ENCODE assay signal across 8 mouse cellular contexts in the genomic region with DNA sequence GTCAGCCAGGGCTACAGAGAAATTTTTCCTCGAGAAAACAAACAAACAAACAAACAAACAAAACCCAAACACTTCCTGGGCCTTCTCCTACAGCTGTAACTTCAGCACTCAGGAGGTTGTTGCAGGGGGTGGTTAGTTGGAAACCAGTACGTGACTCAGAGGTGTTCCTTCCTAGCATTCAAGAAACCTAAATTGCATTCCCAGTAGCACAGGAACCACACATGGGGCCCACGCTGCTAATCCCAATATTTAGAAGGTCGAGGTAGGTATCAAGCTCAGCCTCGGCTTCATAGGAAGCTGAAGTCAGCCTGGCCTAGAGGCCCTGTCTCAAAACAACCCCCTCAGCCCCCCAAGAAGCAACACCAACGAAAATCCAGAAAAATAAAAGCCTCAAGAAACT. TPM values are rescaled to one million over a fixed set of nuclear protein-coding genes. Genes with fewer than 3 reads are reported as not detected.
DNase-seq lines count a peak whose midpoint lies in the region; ATAC-seq and TF ChIP-seq lines count a peak whose summit lies in the region.

No protein-coding gene starts in this region.

- intact Hi-C loops in heart, postnatal 36 days (cut with DNase I): loop anchor here (10.0 kb wide), 1 partner anchor 147 kb away; the partner anchor contains the start of gene Zfp426
- intact Hi-C loops in gastrocnemius, postnatal 14 days (cut with DNase I; ENCODE audit: low total_unique reads): no loop called here

- peak overlapping the region; percentile 84 for H3K9ac ChIP-seq in hindbrain, embryonic 11.5 days (ENCODE audit: low read depth, low read length)
- peak overlapping the region; percentile 85 for H3K9ac ChIP-seq in midbrain, embryonic 13.5 days (replicated peaks)

- ATAC-seq in hindbrain, embryonic 11.5 days (ENCODE audit: low FRiP score): no peak
- no peak for ATAC-seq in midbrain, embryonic 13.5 days

- peak overlapping the region; percentile 97 for H3K4me2 ChIP-seq in hindbrain, embryonic 11.5 days (replicated peaks; ENCODE audit: low read depth, low read length)
- H3K4me2 ChIP-seq in midbrain, embryonic 13.5 days (replicated peaks): peak overlapping the region; percentile 96

- TF ChIP-seq CTCF in E14TG2a.4 (conservative IDR thresholded peaks at IDR 0.05; ENCODE audit: low read length): no peak

- H3K27me3 ChIP-seq in heart, embryonic 10.5 days (ENCODE audit: insufficient read depth, poor library complexity, severe bottlenecking): no peaks in the 10 kb centered on the region
- H3K27me3 ChIP-seq in E14TG2a.4 (ENCODE audit: insufficient read depth, low read length): no peaks in the 10 kb centered on the region
- H3K27me3 ChIP-seq in hindbrain, embryonic 11.5 days (ENCODE audit: control insufficient read depth, insufficient read depth, low read length): no peaks in the 10 kb centered on the region
- H3K27me3 ChIP-seq in midbrain, embryonic 13.5 days: no peaks in the 10 kb centered on the region

- H3K36me3 ChIP-seq in heart, embryonic 10.5 days: peaks cover 32% of the 10 kb centered on the region
- peaks cover 48% of the 10 kb centered on the region for H3K36me3 ChIP-seq in E14TG2a.4 (ENCODE audit: insufficient read depth, low read length)
- no peaks in the 10 kb centered on the region; the same call in 1 of the 2 replicates for H3K36me3 ChIP-seq in hindbrain, embryonic 11.5 days (ENCODE audit: control insufficient read depth, insufficient read depth, low read length)
- H3K36me3 ChIP-seq in midbrain, embryonic 13.5 days: peaks cover 32% of the 10 kb centered on the region

- H3K9me3 ChIP-seq in heart, embryonic 10.5 days: no peaks in the 10 kb centered on the region
- no peaks in the 10 kb centered on the region for H3K9me3 ChIP-seq in E14TG2a.4 (ENCODE audit: low read length)
- H3K9me3 ChIP-seq in hindbrain, embryonic 11.5 days (ENCODE audit: control insufficient read depth, low read length): no peaks in the 10 kb centered on the region
- no peaks in the 10 kb centered on the region for H3K9me3 ChIP-seq in midbrain, embryonic 13.5 days

- 25% methylated on average over 6 of the region's 6 CpGs for WGBS in heart, embryonic 10.5 days
- 35% methylated on average over 6 of the region's 6 CpGs for WGBS in hindbrain, embryonic 11.5 days
- WGBS in midbrain, embryonic 13.5 days: 33% methylated on average over 6 of the region's 6 CpGs

- DNase-seq in heart, embryonic 10.5 days (ENCODE audit: low spot score): no peak
- no peak for DNase-seq in heart, postnatal 36 days
- no peak for DNase-seq in hindbrain, embryonic 11.5 days (ENCODE audit: low spot score)
- DNase-seq in B cell, adult 2 months: no peak
- no peak for DNase-seq in urinary bladder, postnatal 14 days (ENCODE audit: low spot score)
- no peak for DNase-seq in gastrocnemius, postnatal 14 days

- peak overlapping the region; percentile 93 for H3K27ac ChIP-seq in heart, embryonic 10.5 days
- 0 out of 2 replicates have a peak overlapping the region, but pooled peaks have one; percentile 17 for H3K27ac ChIP-seq in hindbrain, embryonic 11.5 days (ENCODE audit: low read depth, low read length)
- no peak overlapping the region for H3K27ac ChIP-seq in midbrain, embryonic 13.5 days

- H3K4me1 ChIP-seq in heart, embryonic 10.5 days: peaks cover 24% of the 10 kb centered on the region
- peaks cover 65% of the 10 kb centered on the region for H3K4me1 ChIP-seq in E14TG2a.4 (replicated peaks; ENCODE audit: low read depth, low read length)
- peaks cover 2% of the 10 kb centered on the region; the same call in 1 of the 2 replicates for H3K4me1 ChIP-seq in hindbrain, embryonic 11.5 days (replicated peaks; ENCODE audit: control insufficient read depth, insufficient read depth, low read length)
- peaks cover 45% of the 10 kb centered on the region for H3K4me1 ChIP-seq in midbrain, embryonic 13.5 days (replicated peaks)

- peak overlapping the region; percentile 93 for H3K4me3 ChIP-seq in heart, embryonic 10.5 days
- peak overlapping the region; percentile 92 for H3K4me3 ChIP-seq in E14TG2a.4 (replicated peaks; ENCODE audit: low read length)
- peak overlapping the region; percentile 83 for H3K4me3 ChIP-seq in hindbrain, embryonic 11.5 days (ENCODE audit: low read depth, low read length)
- peak overlapping the region; percentile 82 for H3K4me3 ChIP-seq in midbrain, embryonic 13.5 days (replicated peaks)

RNA-seq across cellular contexts. Expression of gene Ubl5, which starts 1.2 kb away (rescaled TPM):
- polyA plus RNA-seq in heart, embryonic 10.5 days (2016; fragmentation: Nextera tagmentation; extraction: Ambion mirVana): 285 and 287 TPM in 2 replicates
- 100 to 1,000 TPM; 219 to 255 TPM for total RNA-seq in heart, postnatal 36 days (2021)
- polyA plus RNA-seq in hindbrain, embryonic 11.5 days (2014; fragmentation: Nextera tagmentation; extraction: Ambion mirVana): 448 and 456 TPM in 2 replicates
- 541 and 558 TPM in 2 replicates for polyA plus RNA-seq in midbrain, embryonic 13.5 days (2015; fragmentation: Nextera tagmentation; extraction: Ambion mirVana)
- 100 to 1,000 TPM; 172 to 182 TPM for total RNA-seq in gastrocnemius, postnatal 14 days (2021)

RNA-seq across cellular contexts. Expression of gene Fbxl12, which starts 3.1 kb away (rescaled TPM):
- 22.2 and 23.0 TPM in 2 replicates for polyA plus RNA-seq in heart, embryonic 10.5 days (2016; fragmentation: Nextera tagmentation; extraction: Ambion mirVana)
- 10 to 100 TPM; 10.1 to 10.2 TPM for total RNA-seq in heart, postnatal 36 days (2021)
- polyA plus RNA-seq in hindbrain, embryonic 11.5 days (2014; fragmentation: Nextera tagmentation; extraction: Ambion mirVana): 12.6 and 14.3 TPM in 2 replicates
- polyA plus RNA-seq in midbrain, embryonic 13.5 days (2015; fragmentation: Nextera tagmentation; extraction: Ambion mirVana): 17.7 and 19.0 TPM in 2 replicates
- total RNA-seq in gastrocnemius, postnatal 14 days (2021): 1 to 10 TPM; 5.7 to 6.6 TPM

RNA-seq across cellular contexts. Expression of gene Pin1, which starts 10.4 kb away (rescaled TPM):
- 68.6 and 80.2 TPM in 2 replicates for polyA plus RNA-seq in heart, embryonic 10.5 days (2016; fragmentation: Nextera tagmentation; extraction: Ambion mirVana)
- 10 to 100 TPM; 17.5 to 19.0 TPM for total RNA-seq in heart, postnatal 36 days (2021)
- polyA plus RNA-seq in hindbrain, embryonic 11.5 days (2014; fragmentation: Nextera tagmentation; extraction: Ambion mirVana): 65.2 and 65.9 TPM in 2 replicates
- 62.0 and 63.2 TPM in 2 replicates for polyA plus RNA-seq in midbrain, embryonic 13.5 days (2015; fragmentation: Nextera tagmentation; extraction: Ambion mirVana)
- total RNA-seq in gastrocnemius, postnatal 14 days (2021): 10 to 100 TPM; 14.6 to 15.5 TPM
